Mouse (Mus musculus): ENCODE measurements around the gene Cbfb. TPM values are rescaled to one million over a fixed set of nuclear protein-coding genes. Genes with fewer than 3 reads are reported as not detected.
A peak's percentile ranks its signal among the peaks of the same experiment; 100 is the strongest.

Cbfb gene
- polyA plus RNA-seq, 1 experiment from 2014 or later: 31.1 TPM

DNA sequence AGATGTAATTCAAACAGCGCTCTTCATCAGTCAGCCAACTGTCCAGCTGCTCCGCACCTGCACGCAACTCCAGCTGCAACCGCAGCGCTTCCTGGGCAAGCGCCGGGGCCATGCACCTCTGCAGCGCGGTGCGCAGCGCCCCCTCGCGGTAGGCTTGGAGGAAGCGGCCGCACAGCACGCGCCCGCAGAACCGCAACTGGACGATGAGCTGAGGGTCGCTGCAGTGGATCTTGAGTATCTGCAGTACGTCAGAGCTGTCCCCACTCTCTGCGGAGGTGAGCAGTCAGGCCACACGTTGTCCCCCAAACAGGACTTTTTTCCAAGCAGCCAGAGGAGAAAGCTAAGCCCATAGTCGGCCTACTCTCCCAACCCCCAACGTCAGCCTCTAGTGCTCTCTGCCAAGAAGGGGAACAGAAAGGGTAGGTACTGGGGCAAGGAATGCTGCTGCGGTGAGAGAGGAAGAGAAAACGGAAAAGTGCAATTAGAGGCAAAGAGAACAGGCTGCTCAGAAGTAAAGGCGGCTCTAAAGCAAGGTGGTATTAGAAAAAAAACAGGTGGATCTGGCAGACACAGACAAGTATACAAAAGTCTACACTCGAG lies 89.3 kb downstream of the Cbfb start:
- H3K36me3 ChIP-seq (ENCODE audit: control insufficient read depth, insufficient read depth, low read length): no peaks in the 10 kb centered on the region
- peaks cover 30% of the 10 kb centered on the region for H3K4me1 ChIP-seq (replicated peaks; ENCODE audit: control insufficient read depth, insufficient read depth, low read length)
- H3K9ac ChIP-seq (ENCODE audit: low read depth, low read length): 0 out of 2 replicates have a peak overlapping the region, but pooled peaks have one; percentile 12
- peak; percentile 84 for DNase-seq (ENCODE audit: low spot score)
- no peaks in the 10 kb centered on the region for H3K9me3 ChIP-seq (ENCODE audit: control insufficient read depth, low read length)
- no peak overlapping the region for H3K27ac ChIP-seq (ENCODE audit: low read depth, low read length)
- H3K4me3 ChIP-seq (ENCODE audit: low read depth, low read length): peak overlapping the region; percentile 39
- peak; percentile 44 for ATAC-seq (replicated peaks; ENCODE audit: low FRiP score)
- peaks cover 29% of the 10 kb centered on the region for H3K27me3 ChIP-seq (replicated peaks; ENCODE audit: control insufficient read depth, insufficient read depth, low read length)
- WGBS: 4% methylated on average over 30 of the region's 30 CpGs
- H3K4me2 ChIP-seq: peak overlapping the region; percentile 78

DNA sequence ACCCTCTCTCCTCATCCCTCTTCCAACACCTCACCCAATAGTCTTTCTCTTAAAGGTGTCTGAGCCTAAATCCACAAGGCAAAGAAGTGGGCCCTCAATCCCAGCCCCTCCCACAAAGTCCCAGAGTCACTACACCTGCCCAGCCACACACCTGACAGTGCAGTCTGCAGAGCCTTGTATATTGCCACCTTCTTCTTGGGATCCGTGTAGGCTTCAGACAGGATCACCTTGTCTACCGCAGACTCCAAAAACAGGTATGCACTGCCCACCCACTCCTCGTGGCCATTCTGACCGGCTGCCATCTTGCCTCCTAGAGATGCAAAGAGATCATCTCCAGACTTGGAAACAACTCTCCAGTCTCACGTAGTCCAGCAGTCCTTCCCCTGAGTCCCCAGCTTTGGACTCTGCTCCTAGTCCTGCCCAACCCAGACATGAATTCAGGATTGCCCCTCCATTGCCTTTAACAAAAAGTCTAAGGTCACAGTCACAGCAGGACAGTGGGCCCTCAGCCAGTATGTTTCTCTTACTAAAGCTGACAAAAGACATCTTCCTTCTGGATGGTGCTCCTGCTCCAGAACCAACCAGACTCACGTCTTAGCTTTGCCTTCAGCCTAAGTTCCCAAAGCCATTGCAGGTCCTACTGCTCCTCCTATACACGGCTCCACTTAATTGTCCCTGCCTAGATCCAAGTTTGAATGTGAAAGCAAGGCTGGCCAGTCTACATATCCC lies 90.1 kb downstream of the Cbfb start:
- Histone ChIP-seq H3K36me3 (ENCODE audit: control insufficient read depth, insufficient read depth, low read length) (no peaks in the 10 kb centered on the region), H3K4me2 (peak overlapping the region; percentile 78), H3K27me3 (replicated peaks; ENCODE audit: control insufficient read depth, insufficient read depth, low read length) (peaks cover 30% of the 10 kb centered on the region), H3K4me3 (ENCODE audit: low read depth, low read length) (no peak overlapping the region), H3K27ac (ENCODE audit: low read depth, low read length) (no peak overlapping the region), H3K9ac (ENCODE audit: low read depth, low read length) (no peak overlapping the region), H3K4me1 (replicated peaks; ENCODE audit: control insufficient read depth, insufficient read depth, low read length) (peaks cover 30% of the 10 kb centered on the region), H3K9me3 (ENCODE audit: control insufficient read depth, low read length) (no peaks in the 10 kb centered on the region)
- ATAC-seq (replicated peaks; ENCODE audit: low FRiP score): no peak
- no peak for DNase-seq (ENCODE audit: low spot score)
- WGBS: 73% methylated on average over 7 of the region's 7 CpGs

DNA sequence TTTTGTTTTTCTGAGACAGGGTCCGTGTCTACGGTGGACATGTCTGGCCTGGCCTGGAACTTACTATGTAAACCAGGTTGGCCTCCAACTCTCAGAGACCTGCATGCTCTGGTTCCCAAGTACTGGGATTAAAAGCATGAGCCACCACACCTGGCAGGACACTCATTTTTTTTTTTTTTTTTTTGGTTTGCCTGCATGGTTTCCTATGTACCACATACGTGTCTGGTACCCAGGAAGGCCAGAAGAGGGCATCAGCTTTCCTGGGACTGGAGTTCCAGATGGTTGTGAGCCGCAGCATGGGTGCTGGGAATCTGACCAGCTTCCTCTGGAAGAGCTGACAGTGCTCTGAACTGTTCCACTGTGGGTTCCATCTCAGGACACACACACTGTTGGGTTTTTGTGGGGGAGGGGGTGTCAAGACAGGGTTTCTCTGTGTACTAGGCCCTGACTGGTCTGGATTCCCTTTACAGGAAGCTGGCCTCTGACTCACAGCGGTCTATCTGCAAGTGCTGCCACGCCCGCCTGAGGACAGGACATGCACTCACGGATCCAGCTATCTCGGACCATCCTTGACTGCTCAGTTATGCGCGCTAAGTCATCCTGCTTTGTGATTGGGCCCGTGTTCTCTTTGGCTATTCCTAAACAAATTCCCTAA lies 91.0 kb downstream of the Cbfb start:
- no peak overlapping the region for H3K4me2 ChIP-seq
- peaks cover 27% of the 10 kb centered on the region for H3K4me1 ChIP-seq (replicated peaks; ENCODE audit: control insufficient read depth, insufficient read depth, low read length)
- WGBS: 69% methylated on average over 12 of the region's 12 CpGs
- peaks cover 31% of the 10 kb centered on the region for H3K27me3 ChIP-seq (replicated peaks; ENCODE audit: control insufficient read depth, insufficient read depth, low read length)
- DNase-seq (ENCODE audit: low spot score): no peak
- H3K27ac ChIP-seq (ENCODE audit: low read depth, low read length): no peak overlapping the region
- ATAC-seq (replicated peaks; ENCODE audit: low FRiP score): no peak
- H3K9ac ChIP-seq (ENCODE audit: low read depth, low read length): no peak overlapping the region
- no peak overlapping the region for H3K4me3 ChIP-seq (ENCODE audit: low read depth, low read length)
- H3K9me3 ChIP-seq (ENCODE audit: control insufficient read depth, low read length): peaks cover 5% of the 10 kb centered on the region; the same call in 1 of the 2 replicates
- H3K36me3 ChIP-seq (ENCODE audit: control insufficient read depth, insufficient read depth, low read length): no peaks in the 10 kb centered on the region

DNA sequence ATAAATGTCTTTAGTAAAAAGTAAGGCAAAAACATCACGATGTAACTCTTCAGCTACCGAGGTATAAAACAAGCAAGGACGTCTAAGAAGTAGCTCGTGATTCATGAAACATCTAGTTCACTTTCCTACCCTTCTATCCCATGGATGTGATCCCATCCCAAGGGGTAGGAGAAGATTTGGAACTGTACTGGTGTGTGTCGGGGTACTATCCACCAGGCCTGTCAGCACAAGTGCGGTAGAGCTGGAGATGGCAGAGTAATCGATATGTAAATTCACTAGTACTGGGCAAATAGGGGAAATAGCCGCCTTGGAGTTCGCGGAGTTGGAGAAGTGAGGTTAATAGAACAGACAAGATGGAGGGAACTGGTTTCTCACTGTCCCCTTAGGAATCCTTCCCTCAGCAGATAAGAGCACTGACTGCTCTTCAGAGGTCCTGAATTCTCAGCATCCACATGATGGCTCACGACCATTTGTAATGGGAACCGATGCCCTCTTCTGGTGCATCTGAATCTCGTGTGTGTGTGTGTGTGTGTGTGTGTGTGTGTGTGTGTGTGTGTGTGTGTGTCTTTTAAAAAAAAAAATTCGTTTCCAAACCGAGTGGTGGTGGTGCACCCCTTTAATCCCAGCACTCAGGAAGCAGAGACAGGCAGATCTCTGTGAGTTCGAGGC lies 92.9 kb downstream of the Cbfb start:
- H3K27me3 ChIP-seq (replicated peaks; ENCODE audit: control insufficient read depth, insufficient read depth, low read length): peaks cover 49% of the 10 kb centered on the region
- H3K36me3 ChIP-seq (ENCODE audit: control insufficient read depth, insufficient read depth, low read length): no peaks in the 10 kb centered on the region
- peak overlapping the region; percentile 64 for H3K4me3 ChIP-seq (ENCODE audit: low read depth, low read length)
- 43% methylated on average over 16 of the region's 16 CpGs for WGBS
- H3K27ac ChIP-seq (ENCODE audit: low read depth, low read length): no peak overlapping the region
- peaks cover 6% of the 10 kb centered on the region; the same call in 1 of the 2 replicates for H3K9me3 ChIP-seq (ENCODE audit: control insufficient read depth, low read length)
- H3K9ac ChIP-seq (ENCODE audit: low read depth, low read length): no peak overlapping the region; the same call in 1 of the 2 replicates
- ATAC-seq (replicated peaks; ENCODE audit: low FRiP score) (no peak), DNase-seq (ENCODE audit: low spot score) (no peak)
- peaks cover 32% of the 10 kb centered on the region for H3K4me1 ChIP-seq (replicated peaks; ENCODE audit: control insufficient read depth, insufficient read depth, low read length)
- peak overlapping the region; percentile 81 for H3K4me2 ChIP-seq

DNA sequence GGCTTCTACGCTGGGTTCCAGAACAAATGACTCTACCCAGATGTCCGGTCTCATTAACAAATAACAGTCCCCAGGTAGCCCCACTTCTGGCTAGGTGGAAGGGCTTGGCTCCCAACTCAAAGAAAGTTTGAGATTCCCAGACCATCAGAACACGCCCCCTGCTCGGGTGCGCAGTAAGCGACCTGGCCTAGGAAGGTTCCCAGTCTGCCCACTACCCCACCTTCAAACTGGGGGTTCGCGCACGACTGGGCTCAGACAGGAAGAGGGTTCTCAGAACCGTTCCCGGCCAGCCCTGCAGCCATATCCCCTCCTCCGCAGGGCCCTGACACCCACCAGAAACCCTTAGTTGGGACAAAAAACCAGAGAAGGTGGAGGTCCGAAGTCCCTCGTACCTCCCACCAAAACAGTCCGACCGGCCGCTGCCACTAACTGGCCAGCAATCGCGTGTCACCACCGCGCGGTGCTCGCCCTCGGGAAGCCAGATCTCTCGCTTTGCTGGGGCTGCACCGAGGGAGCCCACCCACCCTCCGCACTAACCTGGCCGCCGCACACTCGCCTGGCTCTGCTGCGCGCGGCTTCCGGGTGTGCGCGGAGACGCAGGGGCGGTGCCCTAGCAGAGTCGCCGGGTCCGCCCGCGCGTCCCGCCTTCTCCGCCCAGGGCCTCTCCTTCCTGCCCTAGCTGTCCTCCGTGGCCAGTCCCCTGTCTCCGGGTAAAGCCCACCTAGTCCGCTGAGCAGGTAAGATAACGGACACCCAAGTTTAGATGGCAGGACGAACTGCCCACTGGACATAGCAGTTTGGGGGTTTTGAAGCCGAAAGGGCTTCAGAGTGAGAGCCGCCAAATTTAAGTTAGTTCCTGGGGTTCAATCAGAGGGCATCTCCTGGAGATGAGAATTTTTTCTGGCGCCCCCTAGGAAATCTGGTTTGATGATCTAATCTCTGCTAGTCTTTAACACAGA lies 93.8 kb downstream of the Cbfb start, which contains the start of the genes Tradd and Fbxl8:
Gene Tradd, minus strand, starts transcription at position 586 of the 959 bp plus-strand sequence.
Gene Fbxl8, plus strand, starts transcription at position 625 of the 959 bp plus-strand sequence.
- no peaks in the 10 kb centered on the region for H3K36me3 ChIP-seq (ENCODE audit: control insufficient read depth, insufficient read depth, low read length)
- peak within 1 kb of the TSS; percentile 75 for H3K9ac ChIP-seq (ENCODE audit: low read depth, low read length)
- no peak within 1 kb of the TSS for H3K27ac ChIP-seq (ENCODE audit: low read depth, low read length)
- peaks cover 6% of the 10 kb centered on the region; the same call in 1 of the 2 replicates for H3K9me3 ChIP-seq (ENCODE audit: control insufficient read depth, low read length)
- H3K27me3 ChIP-seq (replicated peaks; ENCODE audit: control insufficient read depth, insufficient read depth, low read length): peaks cover 49% of the 10 kb centered on the region
- peaks cover 34% of the 10 kb centered on the region for H3K4me1 ChIP-seq (replicated peaks; ENCODE audit: control insufficient read depth, insufficient read depth, low read length)
- ATAC-seq (replicated peaks; ENCODE audit: low FRiP score): peak; percentile 80
- H3K4me2 ChIP-seq: peak within 1 kb of the TSS; percentile 81
- WGBS: 2% methylated on average over 54 of the region's 54 CpGs
- peak within 1 kb of the TSS; percentile 64 for H3K4me3 ChIP-seq (ENCODE audit: low read depth, low read length)
- DNase-seq (ENCODE audit: low spot score): peak; percentile 78

DNA sequence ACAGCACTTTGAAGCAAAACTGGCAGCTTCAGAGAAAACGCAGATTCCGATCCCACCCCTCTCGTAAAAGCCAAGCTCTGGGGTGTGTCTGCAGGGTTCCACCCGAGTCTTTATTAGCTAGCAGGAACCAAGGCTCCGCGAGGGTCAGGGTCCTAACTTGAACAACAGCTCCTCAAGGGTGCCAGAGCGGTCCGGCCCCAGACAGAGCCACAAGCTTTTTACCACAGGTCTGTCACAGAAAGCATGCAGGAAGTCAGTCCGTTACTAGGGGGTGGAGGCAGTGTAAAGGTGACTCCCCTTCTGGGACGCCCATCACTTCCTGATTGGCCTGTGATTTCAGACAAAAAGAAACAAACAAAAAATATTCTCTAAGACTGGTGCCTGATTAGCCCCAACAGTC lies 94.7 kb downstream of the Cbfb start:
- Histone ChIP-seq H3K9ac (ENCODE audit: low read depth, low read length) (peak overlapping the region; percentile 75), H3K36me3 (ENCODE audit: control insufficient read depth, insufficient read depth, low read length) (no peaks in the 10 kb centered on the region), H3K27me3 (replicated peaks; ENCODE audit: control insufficient read depth, insufficient read depth, low read length) (peaks cover 49% of the 10 kb centered on the region), H3K27ac (ENCODE audit: low read depth, low read length) (no peak overlapping the region), H3K4me1 (replicated peaks; ENCODE audit: control insufficient read depth, insufficient read depth, low read length) (peaks cover 35% of the 10 kb centered on the region), H3K9me3 (ENCODE audit: control insufficient read depth, low read length) (peaks cover 6% of the 10 kb centered on the region; the same call in 1 of the 2 replicates), H3K4me3 (ENCODE audit: low read depth, low read length) (peak overlapping the region; percentile 64), H3K4me2 (peak overlapping the region; percentile 81)
- DNase-seq (ENCODE audit: low spot score) (no peak), ATAC-seq (replicated peaks; ENCODE audit: low FRiP score) (0 out of 2 replicates have a peak, but pooled peaks have one; percentile 24)
- 13% methylated on average over 10 of the region's 10 CpGs for WGBS

DNA sequence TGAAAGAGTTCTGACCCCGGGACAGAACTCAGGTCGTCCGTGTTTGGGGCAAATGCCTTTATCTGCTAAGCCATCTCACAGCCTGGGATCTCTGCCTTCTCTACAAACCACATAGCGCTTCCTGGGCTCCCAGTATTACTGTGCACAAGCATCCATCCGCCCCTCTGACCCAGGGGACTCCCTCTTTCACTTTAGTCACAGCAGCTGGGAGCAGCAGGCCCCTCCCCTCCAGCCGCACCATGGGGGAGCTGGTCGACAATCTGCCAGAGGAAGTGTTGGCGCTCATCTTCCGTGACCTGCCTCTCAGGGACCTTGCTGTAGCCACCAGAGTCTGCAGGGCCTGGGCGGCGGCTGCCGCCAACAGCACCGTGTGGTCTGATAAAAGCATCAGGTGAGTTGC lies 96.3 kb downstream of the Cbfb start:
- 19% methylated on average over 13 of the region's 13 CpGs for WGBS
- peaks cover 35% of the 10 kb centered on the region for H3K4me1 ChIP-seq (replicated peaks; ENCODE audit: control insufficient read depth, insufficient read depth, low read length)
- DNase-seq (ENCODE audit: low spot score): no peak

More for the DNA sequence above, 96.3 kb downstream of the Cbfb start:
- no peak overlapping the region for H3K27ac ChIP-seq (ENCODE audit: low read depth, low read length)
- peaks cover 62% of the 10 kb centered on the region for H3K27me3 ChIP-seq (replicated peaks; ENCODE audit: control insufficient read depth, insufficient read depth, low read length)
- H3K9ac ChIP-seq (ENCODE audit: low read depth, low read length): no peak overlapping the region
- no peaks in the 10 kb centered on the region for H3K36me3 ChIP-seq (ENCODE audit: control insufficient read depth, insufficient read depth, low read length)
- no peak overlapping the region for H3K4me3 ChIP-seq (ENCODE audit: low read depth, low read length)
- H3K9me3 ChIP-seq (ENCODE audit: control insufficient read depth, low read length): peaks cover 6% of the 10 kb centered on the region; the same call in 1 of the 2 replicates
- ATAC-seq (replicated peaks; ENCODE audit: low FRiP score): no peak
- no peak overlapping the region for H3K4me2 ChIP-seq
